Mouse (Mus musculus) megakaryocyte, embryonic 14.5 days (primary cell): ENCODE measurements around the gene Wdr13.

Source experiments
- FLI1 ChIP-seq: IDR thresholded peaks from 2 replicates; pipeline ENCODE4 v1.6.1; 2012; ENCODE audit warnings: low read length, inconsistent platforms, mixed read lengths
- GATA1 ChIP-seq: IDR thresholded peaks from 3 replicates; pipeline ENCODE4 v1.6.1; 2012; ENCODE audit warnings: mixed read lengths, low read length, inconsistent platforms, borderline replicate concordance

GRCm38 (mm10) chrX:8089746-8090145 is 42.9 kb downstream of the Wdr13 start:
- TF ChIP-seq FLI1 (no peak), GATA1 (no peak)
